Mouse (Mus musculus) bone marrow macrophage, adult 2 months (primary cell): ENCODE results near the gene Gm2001.
"Not testable (repeated sequence)": the region's sequence is repeated elsewhere in the genome, so short reads cannot be mapped to it uniquely, and the experiment has no call there.

Experiments
- CTCF ChIP-seq: IDR thresholded peaks from 2 replicates; pipeline ENCODE4 v1.5.1; 2012; ENCODE audit warnings: low read depth, mild to moderate bottlenecking, low read length, moderate library complexity
- POLR2A ChIP-seq: IDR thresholded peaks from 2 replicates; pipeline ENCODE4 v1.6.1; 2012; ENCODE audit warnings: mild to moderate bottlenecking, low read depth, low read length, borderline replicate concordance

GRCm38 (mm10) chr12:87797971-87798370, 44.2 kb downstream of the Gm2001 start:
- TF ChIP-seq CTCF, POLR2A: not testable (repeated sequence)
